Mouse (Mus musculus) cerebellum, adult 9-10 months (tissue): ENCODE data around the gene Rragd.
"Not testable (repeated sequence)": the region's sequence is repeated elsewhere in the genome, so short reads cannot be mapped to it uniquely, and the experiment has no call there.

Experiments
- DNase-seq: peaks from one replicate; pipeline ENCODE4 v3.0.0; 2022

Rragd gene

GRCm38 (mm10) chr4:32982716-32983175 is at the start of gene Rragd:
Gene Rragd, plus strand, starts transcription at chr4:32983037.
- no peak for DNase-seq

GRCm38 (mm10) chr4:32936762-32937341 is 46.0 kb upstream of the Rragd start:
- no peak for DNase-seq

GRCm38 (mm10) chr4:32939521-32939920 is 43.3 kb upstream of the Rragd start:
- no peak for DNase-seq

GRCm38 (mm10) chr4:32939964-32940363 is 42.9 kb upstream of the Rragd start:
- no peak for DNase-seq

GRCm38 (mm10) chr4:32940984-32941383 is 41.9 kb upstream of the Rragd start:
- no peak for DNase-seq

GRCm38 (mm10) chr4:32947631-32948030 is 35.2 kb upstream of the Rragd start:
- DNase-seq, result no peak

- DNase-seq, result no peak
Measured at GRCm38 (mm10) chr4:32948696-32949095, 34.1 kb upstream of the Rragd start.

- DNase-seq, result peak; percentile 82
Measured at GRCm38 (mm10) chr4:32950356-32951034, 32.3 kb upstream of the Rragd start, which contains the start of gene Ankrd6. Gene Ankrd6, minus strand, starts transcription at chr4:32950841.

GRCm38 (mm10) chr4:32951035-32951940 is 31.5 kb upstream of the Rragd start:
- DNase-seq, result peak; percentile 14

GRCm38 (mm10) chr4:32952681-32953080 is 30.2 kb upstream of the Rragd start:
- no peak for DNase-seq

- no peak for DNase-seq
Measured at GRCm38 (mm10) chr4:32956423-32956822, 26.4 kb upstream of the Rragd start.

GRCm38 (mm10) chr4:32961394-32961793 is 21.4 kb upstream of the Rragd start:
- no peak for DNase-seq

GRCm38 (mm10) chr4:32964619-32965018 is 18.2 kb upstream of the Rragd start:
- not testable (repeated sequence) for DNase-seq

GRCm38 (mm10) chr4:32977331-32977730 is 5.5 kb upstream of the Rragd start:
- DNase-seq, result no peak

GRCm38 (mm10) chr4:32980061-32980460 is 2.8 kb upstream of the Rragd start:
- no peak for DNase-seq

GRCm38 (mm10) chr4:32981617-32982016 is 1.2 kb upstream of the Rragd start:
- no peak for DNase-seq

- peak; percentile 57 for DNase-seq
Measured at GRCm38 (mm10) chr4:32982041-32982715, 659 bp upstream of the Rragd start.

- DNase-seq, result peak; percentile 81
Measured at GRCm38 (mm10) chr4:32983176-32984155, 629 bp downstream of the Rragd start.

GRCm38 (mm10) chr4:32984242-32984641 is 1.4 kb downstream of the Rragd start:
- peak; percentile 56 for DNase-seq

- peak; percentile 53 for DNase-seq
Measured at GRCm38 (mm10) chr4:32984801-32985675, 2.2 kb downstream of the Rragd start.

- no peak for DNase-seq
Measured at GRCm38 (mm10) chr4:32985684-32986083, 2.8 kb downstream of the Rragd start.
